Mouse (Mus musculus) induced T-regulatory cell, adult 2 months (primary cell): ENCODE measurements around the gene Rimbp3.

Experiments used
- DNase-seq: peaks from one replicate; pipeline ENCODE4 v3.0.0-alpha.2; 2012; ENCODE audit warnings: low read depth

Rimbp3 gene

GRCm38 (mm10) chr16:17258917-17259316, 50.5 kb downstream of the Rimbp3 start:
- no peak for DNase-seq

GRCm38 (mm10) chr16:17261341-17261740, 52.9 kb downstream of the Rimbp3 start:
- DNase-seq = no peak
